10 mouse cellular contexts compared by ENCODE assay signal in the genomic region with DNA sequence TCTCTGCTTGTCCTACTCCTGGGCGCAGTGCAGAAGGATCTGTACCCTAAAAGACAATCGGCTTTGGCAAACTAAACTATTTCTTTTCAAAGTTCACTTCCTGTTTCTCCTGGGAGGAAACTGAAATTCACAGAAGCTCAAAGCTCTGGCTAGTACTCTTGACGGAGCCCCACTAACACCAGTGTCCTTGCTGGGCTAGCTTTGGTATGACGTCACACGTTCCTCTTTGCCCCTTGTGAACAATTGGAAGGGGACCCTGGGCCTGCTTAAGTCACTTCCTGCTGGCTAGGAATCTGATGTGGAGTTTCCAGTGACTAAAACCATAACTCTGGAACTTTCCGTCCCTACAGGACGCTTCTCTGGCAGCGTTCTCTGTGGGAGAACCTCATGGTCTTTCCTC. TPM values are rescaled to one million over a fixed set of nuclear protein-coding genes. Genes with fewer than 3 reads are reported as not detected.
DNase-seq lines count a peak whose midpoint lies in the region; ATAC-seq and TF ChIP-seq lines count a peak whose summit lies in the region.
"Had no signal": no experiment of that assay in that cellular context is flagged by ENCODE, and none has a peak within 500 bp of the region (broad histone marks: within the 10 kb centered on the region; RNA-seq: fewer than 3 reads in every experiment).

No protein-coding gene starts in this region.

- intact Hi-C loops in left cerebral cortex, postnatal 10 days (cut with DNase I), result no loop called here
- intact Hi-C loops in left cerebral cortex, postnatal 36 days (cut with DNase I), result no loop called here

- H3K36me3 ChIP-seq in intestine, embryonic 16.5 days (ENCODE audit: control insufficient read depth, insufficient read depth, low read length), result no peaks in the 10 kb centered on the region; the same call in 1 of the 2 replicates
- H3K36me3 ChIP-seq in neural tube, embryonic 15.5 days, result no peaks in the 10 kb centered on the region
- H3K36me3 ChIP-seq: hindbrain, embryonic 15.5 days had no signal

- no peak overlapping the region for H3K4me2 ChIP-seq in intestine, embryonic 16.5 days (ENCODE audit: low read depth, low read length)
- no peak overlapping the region for H3K4me2 ChIP-seq in neural tube, embryonic 15.5 days
- H3K4me2 ChIP-seq: hindbrain, embryonic 15.5 days had no signal

- peak overlapping the region; percentile 78 for H3K27ac ChIP-seq in cortical plate, adult 2 months (ENCODE audit: insufficient read depth, low read length)
- peak overlapping the region; percentile 6 for H3K27ac ChIP-seq in intestine, embryonic 16.5 days (ENCODE audit: low read length)
- H3K27ac ChIP-seq in neural tube, embryonic 15.5 days (replicated peaks), result no peak overlapping the region
- H3K27ac ChIP-seq: hindbrain, embryonic 15.5 days had no signal

- TF ChIP-seq CTCF in cortical plate, adult 2 months (IDR thresholded peaks at IDR 0.05; ENCODE audit: extremely low read depth, insufficient read depth, low read length), result no peak

- no peak for TF ChIP-seq POLR2A in cortical plate, adult 2 months (IDR thresholded peaks at IDR 0.05; ENCODE audit: extremely low read depth, insufficient read depth, low read length)

- no peak overlapping the region for H3K9ac ChIP-seq in intestine, embryonic 16.5 days (ENCODE audit: low read depth, low read length)
- H3K9ac ChIP-seq in neural tube, embryonic 15.5 days (replicated peaks), result no peak overlapping the region
- H3K9ac ChIP-seq: hindbrain, embryonic 15.5 days had no signal

- WGBS in intestine, embryonic 16.5 days, result 69% methylated on average over 8 of the region's 8 CpGs
- WGBS in neural tube, embryonic 15.5 days, result 83% methylated on average over 8 of the region's 8 CpGs

- no peaks in the 10 kb centered on the region for H3K9me3 ChIP-seq in intestine, embryonic 16.5 days (ENCODE audit: control insufficient read depth, low read length)
- H3K9me3 ChIP-seq in neural tube, embryonic 15.5 days (replicated peaks), result no peaks in the 10 kb centered on the region
- H3K9me3 ChIP-seq: hindbrain, embryonic 15.5 days had no signal

- H3K4me3 ChIP-seq in cortical plate, adult 2 months (ENCODE audit: insufficient read depth, low read length), result no peak overlapping the region
- H3K4me3 ChIP-seq in intestine, embryonic 16.5 days (ENCODE audit: low read length), result no peak overlapping the region
- no peak overlapping the region for H3K4me3 ChIP-seq in neural tube, embryonic 15.5 days (replicated peaks)
- H3K4me3 ChIP-seq: hindbrain, embryonic 15.5 days had no signal

- no peaks in the 10 kb centered on the region for H3K27me3 ChIP-seq in intestine, embryonic 16.5 days (replicated peaks; ENCODE audit: control insufficient read depth, insufficient read depth, low read length)
- H3K27me3 ChIP-seq in neural tube, embryonic 15.5 days (replicated peaks), result no peaks in the 10 kb centered on the region
- H3K27me3 ChIP-seq: hindbrain, embryonic 15.5 days; Patski had no signal

- ATAC-seq in intestine, embryonic 16.5 days, result no peak
- ATAC-seq in megakaryocyte, adult 5-6 weeks (ENCODE audit: poor library complexity, severe bottlenecking), result peak; percentile 86
- no peak for ATAC-seq in neural tube, embryonic 15.5 days (ENCODE audit: low FRiP score)
- ATAC-seq: Patski had no signal

- DNase-seq in left cerebral cortex, postnatal 10 days (ENCODE audit: extremely low spot score in 1 of 2, low spot score in 2 of 2), result peak; percentile 45 to 70
- DNase-seq in left cerebral cortex, postnatal 36 days (ENCODE audit: low spot score in 2 of 2), result no peak
- no peak for DNase-seq in thymus, postnatal 14 days
- DNase-seq in cerebellum, postnatal 25 days, result no peak

- H3K4me1 ChIP-seq in cortical plate, adult 2 months (ENCODE audit: control insufficient read depth, insufficient read depth, low read length), result no peaks in the 10 kb centered on the region
- peaks cover 3% of the 10 kb centered on the region; the same call in 1 of the 2 replicates for H3K4me1 ChIP-seq in intestine, embryonic 16.5 days (ENCODE audit: control insufficient read depth, insufficient read depth, low read length)
- no peaks in the 10 kb centered on the region for H3K4me1 ChIP-seq in neural tube, embryonic 15.5 days
- H3K4me1 ChIP-seq: hindbrain, embryonic 15.5 days had no signal

RNA-seq across cellular contexts. Expression of gene Irak2, which starts 6.5 kb away (rescaled TPM):
- 10 to 100 TPM; 13.0 to 14.2 TPM for total RNA-seq in left cerebral cortex, postnatal 10 days (2021)
- total RNA-seq in left cerebral cortex, postnatal 36 days (2021), result 10 to 100 TPM; 21.0 to 24.9 TPM
- polyA plus RNA-seq in cortical plate, adult 2 months (2012; rRNA removed), result 23.7 and 24.7 TPM in 2 replicates
- polyA plus RNA-seq in intestine, embryonic 16.5 days (2015; fragmentation: Nextera tagmentation; extraction: Ambion mirVana), result 15.4 and 19.8 TPM in 2 replicates
- 22.5 and 25.3 TPM in 2 replicates for total RNA-seq in megakaryocyte, adult 5-6 weeks (2015)
- 63.1 and 83.2 TPM in 2 replicates for total RNA-seq in megakaryocyte, adult 5-6 weeks (2017)
- polyA plus RNA-seq in neural tube, embryonic 15.5 days (2015; fragmentation: Nextera tagmentation; extraction: Ambion mirVana), result 2.5 and 4.5 TPM in 2 replicates

RNA-seq across cellular contexts. Expression of gene Vhl, which starts 21.0 kb away (rescaled TPM):
- 10 to 100 TPM; 45.1 to 49.9 TPM for total RNA-seq in left cerebral cortex, postnatal 10 days (2021)
- total RNA-seq in left cerebral cortex, postnatal 36 days (2021), result 10 to 100 TPM; 48.1 to 49.8 TPM
- 55.1 and 67.8 TPM in 2 replicates for polyA plus RNA-seq in cortical plate, adult 2 months (2012; rRNA removed)
- 27.5 and 30.5 TPM in 2 replicates for polyA plus RNA-seq in intestine, embryonic 16.5 days (2015; fragmentation: Nextera tagmentation; extraction: Ambion mirVana)
- 38.3 and 39.8 TPM in 2 replicates for total RNA-seq in megakaryocyte, adult 5-6 weeks (2015)
- 24.1 and 28.0 TPM in 2 replicates for total RNA-seq in megakaryocyte, adult 5-6 weeks (2017)
- polyA plus RNA-seq in neural tube, embryonic 15.5 days (2015; fragmentation: Nextera tagmentation; extraction: Ambion mirVana), result 68.1 and 75.8 TPM in 2 replicates

RNA-seq across cellular contexts. Expression of gene Brk1, which starts 40.2 kb away (rescaled TPM):
- 100 to 1,000 TPM; 210 to 211 TPM for total RNA-seq in left cerebral cortex, postnatal 10 days (2021)
- 100 to 1,000 TPM; 218 to 259 TPM for total RNA-seq in left cerebral cortex, postnatal 36 days (2021)
- 425 and 442 TPM in 2 replicates for polyA plus RNA-seq in cortical plate, adult 2 months (2012; rRNA removed)
- polyA plus RNA-seq in intestine, embryonic 16.5 days (2015; fragmentation: Nextera tagmentation; extraction: Ambion mirVana), result 185 and 199 TPM in 2 replicates
- total RNA-seq in megakaryocyte, adult 5-6 weeks (2015), result 364 and 398 TPM in 2 replicates
- total RNA-seq in megakaryocyte, adult 5-6 weeks (2017), result 185 and 211 TPM in 2 replicates
- polyA plus RNA-seq in neural tube, embryonic 15.5 days (2015; fragmentation: Nextera tagmentation; extraction: Ambion mirVana), result 245 and 258 TPM in 2 replicates

RNA-seq across cellular contexts. Expression of gene Fancd2os, which starts 44.3 kb away (rescaled TPM):
- not detected for total RNA-seq in left cerebral cortex, postnatal 10 days (2021)
- under 1 TPM in 1 of 2 experiments, not detected in 1; 0.32 TPM for total RNA-seq in left cerebral cortex, postnatal 36 days (2021)
- polyA plus RNA-seq in cortical plate, adult 2 months (2012; rRNA removed), result 0.19 and 0.21 TPM in 2 replicates
- polyA plus RNA-seq in intestine, embryonic 16.5 days (2015; fragmentation: Nextera tagmentation; extraction: Ambion mirVana), result 0.20 TPM in 1 of 2 replicates, not detected in the other
- 0.18 TPM in 1 of 2 replicates, not detected in the other for total RNA-seq in megakaryocyte, adult 5-6 weeks (2015)
- not detected in 2 replicates for total RNA-seq in megakaryocyte, adult 5-6 weeks (2017)
- not detected in 2 replicates for polyA plus RNA-seq in neural tube, embryonic 15.5 days (2015; fragmentation: Nextera tagmentation; extraction: Ambion mirVana)
- polyA plus RNA-seq: hindbrain, embryonic 15.5 days; Patski had no signal

RNA-seq across cellular contexts. Expression of gene Tatdn2, which starts 52.0 kb away (rescaled TPM):
- 10 to 100 TPM; 79.2 to 90.2 TPM for total RNA-seq in left cerebral cortex, postnatal 10 days (2021)
- total RNA-seq in left cerebral cortex, postnatal 36 days (2021), result 10 to 100 TPM; 71.2 to 75.5 TPM
- 28.4 and 28.8 TPM in 2 replicates for polyA plus RNA-seq in cortical plate, adult 2 months (2012; rRNA removed)
- 0.60 and 0.65 TPM in 2 replicates for polyA plus RNA-seq in intestine, embryonic 16.5 days (2015; fragmentation: Nextera tagmentation; extraction: Ambion mirVana)
- 22.5 and 23.2 TPM in 2 replicates for total RNA-seq in megakaryocyte, adult 5-6 weeks (2015)
- 107 and 126 TPM in 2 replicates for total RNA-seq in megakaryocyte, adult 5-6 weeks (2017)
- polyA plus RNA-seq in neural tube, embryonic 15.5 days (2015; fragmentation: Nextera tagmentation; extraction: Ambion mirVana), result 0.96 and 1.4 TPM in 2 replicates

Comparison
In these comparisons a context has a peak if more than half of its experiments do, and no peak if none do; other contexts are left out.
1. DNase-seq: peak in left cerebral cortex, postnatal 10 days (2 of 2); none in left cerebral cortex, postnatal 36 days (0 of 2), thymus, postnatal 14 days (single experiment) and cerebellum, postnatal 25 days (0 of 2).